ENCODE assay signal across 10 mouse cellular contexts in the genomic region with DNA sequence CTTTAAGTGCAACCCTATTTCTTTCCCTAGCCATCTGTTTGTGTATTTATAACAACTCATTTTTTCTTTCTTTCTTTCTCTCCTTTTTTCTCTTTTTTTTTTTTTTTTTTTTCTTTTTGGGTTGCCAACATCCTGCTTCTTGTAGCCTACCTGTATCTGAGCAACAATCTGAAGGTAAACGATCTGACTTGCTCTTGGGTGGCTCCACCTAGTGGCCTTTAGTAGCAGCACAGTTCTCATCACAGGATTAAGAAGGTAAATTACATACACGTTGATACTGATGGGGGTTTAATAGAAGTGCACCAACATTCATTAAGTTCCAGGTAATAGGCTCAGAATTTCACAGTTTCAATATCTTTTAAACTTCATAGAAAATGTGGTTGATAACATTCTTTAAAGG.
DNase-seq lines count a peak whose midpoint lies in the region; ATAC-seq and TF ChIP-seq lines count a peak whose summit lies in the region.
"Had no signal": no experiment of that assay in that cellular context is flagged by ENCODE, and none has a peak within 500 bp of the region (broad histone marks: within the 10 kb centered on the region; RNA-seq: fewer than 3 reads in every experiment).

No protein-coding gene starts in this region.

- no peak for TF ChIP-seq EP300 in heart, postnatal 0 days (IDR thresholded peaks at IDR 0.05; ENCODE audit: low read depth)

- DNase-seq in heart, postnatal 0 days (ENCODE audit: low spot score): peak; percentile 35
- no peak for DNase-seq in heart, postnatal 25 days (ENCODE audit: low spot score)
- DNase-seq in A20 (ENCODE audit: low read depth, low spot score): peak; percentile 15
- peak; percentile 7 for DNase-seq in T-cell, adult 2 months (ENCODE audit: low spot score)
- peak; percentile 13 for DNase-seq in fat pad, adult 2 months (ENCODE audit: extremely low read depth, low read depth, low spot score)
- peak; percentile 51 for DNase-seq in kidney, postnatal 14 days
- DNase-seq in thymus, postnatal 4 days: peak; percentile 52

- no peaks in the 10 kb centered on the region for H3K9me3 ChIP-seq in heart, postnatal 0 days (replicated peaks; ENCODE audit: control insufficient read depth, low read length)
- H3K9me3 ChIP-seq: embryonic facial prominence, embryonic 12.5 days; lung, embryonic 15.5 days had no signal

- no peaks in the 10 kb centered on the region for H3K36me3 ChIP-seq in heart, postnatal 0 days (replicated peaks; ENCODE audit: control insufficient read depth, insufficient read depth, low read length)
- H3K36me3 ChIP-seq: embryonic facial prominence, embryonic 12.5 days; lung, embryonic 15.5 days had no signal

- TF ChIP-seq CTCF in heart, postnatal 0 days (IDR thresholded peaks at IDR 0.05; ENCODE audit: low read depth): peak; percentile 74

- H3K4me3 ChIP-seq in heart, postnatal 0 days (ENCODE audit: low read depth, low read length): no peak overlapping the region
- H3K4me3 ChIP-seq: embryonic facial prominence, embryonic 12.5 days; lung, embryonic 15.5 days had no signal

- H3K4me1 ChIP-seq in heart, postnatal 0 days (ENCODE audit: control insufficient read depth, insufficient read depth): no peaks in the 10 kb centered on the region
- H3K4me1 ChIP-seq: embryonic facial prominence, embryonic 12.5 days; lung, embryonic 15.5 days had no signal

- WGBS in heart, postnatal 0 days: 6% methylated on average over 2 of the region's 2 CpGs

- H3K27me3 ChIP-seq in heart, postnatal 0 days (ENCODE audit: control insufficient read depth, insufficient read depth, low read length): no peaks in the 10 kb centered on the region
- H3K27me3 ChIP-seq: embryonic facial prominence, embryonic 12.5 days; lung, embryonic 15.5 days had no signal

- no peak overlapping the region for H3K9ac ChIP-seq in heart, postnatal 0 days (replicated peaks; ENCODE audit: low read depth, low read length)
- H3K9ac ChIP-seq: embryonic facial prominence, embryonic 12.5 days; lung, embryonic 15.5 days had no signal

- no peak overlapping the region for H3K27ac ChIP-seq in heart, postnatal 0 days (ENCODE audit: low read depth)
- H3K27ac ChIP-seq: embryonic facial prominence, embryonic 12.5 days; lung, embryonic 15.5 days had no signal

- H3K4me2 ChIP-seq in heart, postnatal 0 days (ENCODE audit: low read depth, low read length): no peak overlapping the region
- H3K4me2 ChIP-seq: embryonic facial prominence, embryonic 12.5 days; lung, embryonic 15.5 days had no signal

- no peak for ATAC-seq in heart, postnatal 0 days (ENCODE audit: insufficient read depth, low read depth)
- peak; percentile 93 for ATAC-seq in megakaryocyte progenitor cell, adult 5-6 weeks (replicated peaks; ENCODE audit: poor library complexity)

- intact Hi-C loops in heart, postnatal 25 days (cut with DNase I): loop anchor here (5.0 kb wide), 3 partner anchors 46 to 751 kb away; partner anchors contain the start of gene Inhba
